Mouse (Mus musculus) lung, adult 2 months (tissue): ENCODE data around the gene Gpx4.

Experiments
- CTCF ChIP-seq: fragments of 200-500 bp; IDR thresholded peaks from 2 replicates; pipeline ENCODE4 v1.5.1; 2011; ENCODE audit warnings: mild to moderate bottlenecking, low read length, control low read depth; ENCODE audit not compliant: insufficient read depth
- POLR2A ChIP-seq: fragments of 200-500 bp; IDR thresholded peaks from 2 replicates; pipeline ENCODE4 v1.6.1; 2011; ENCODE audit warnings: low read depth, mild to moderate bottlenecking, control low read depth, low read length, borderline replicate concordance; ENCODE audit errors: extremely low read depth

- no peak for TF ChIP-seq POLR2A
- no peak for TF ChIP-seq CTCF
Observed at GRCm38 (mm10) chr10:80071516-80071900, 24.5 kb downstream of the Gpx4 start.
